Mouse (Mus musculus): ENCODE results near the gene Tspan5. TPM values are rescaled to one million over a fixed set of nuclear protein-coding genes. Genes with fewer than 3 reads are reported as not detected.

Tspan5 gene
- polyA plus RNA-seq, 1 experiment: 3.9 TPM

DNA sequence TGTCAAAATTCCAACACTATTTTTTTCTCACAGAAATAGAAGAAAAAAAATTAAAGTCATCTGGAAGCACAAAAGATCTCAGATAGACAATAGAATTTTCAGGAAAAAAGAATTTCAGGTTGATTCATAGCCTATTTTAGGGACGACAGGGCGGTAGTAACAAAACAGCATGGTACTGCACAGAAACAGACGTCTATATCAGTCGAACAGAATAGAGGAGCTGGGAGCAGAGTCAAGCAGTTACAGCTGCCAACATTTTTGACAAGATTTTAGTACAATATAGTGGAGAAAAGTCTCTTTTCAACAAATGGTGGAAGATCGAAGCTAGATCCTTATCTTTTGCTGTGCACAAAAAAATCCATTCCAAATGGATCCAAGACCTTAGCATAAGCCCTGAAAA lies 144.1 kb downstream of the Tspan5 start:
- no peak overlapping the region for H3K4me3 ChIP-seq (ENCODE audit: extremely low read depth, insufficient read depth, insufficient read length)
- no peaks in the 10 kb centered on the region; the same call in 1 of the 2 replicates for H3K4me1 ChIP-seq (ENCODE audit: control insufficient read depth, insufficient read depth, insufficient read length)
- H3K27ac ChIP-seq (ENCODE audit: insufficient read depth, low read length): no peak overlapping the region
- no peaks in the 10 kb centered on the region for H3K27me3 ChIP-seq (ENCODE audit: control insufficient read depth, insufficient read depth, low read length)
- no peaks in the 10 kb centered on the region for H3K36me3 ChIP-seq (ENCODE audit: control insufficient read depth, insufficient read depth, low read length)
- TF ChIP-seq CTCF (IDR thresholded peaks at IDR 0.05; ENCODE audit: extremely low read depth, insufficient read depth, insufficient read length, insufficient replicate concordance) (no peak), POLR2A (IDR thresholded peaks at IDR 0.05; ENCODE audit: low read depth, low read length) (no peak)
- WGBS: 91% methylated on average over 5 of the region's 5 CpGs
- no peak for DNase-seq (ENCODE audit: low read depth in 1 of 2, low spot score in 2 of 2)

DNA sequence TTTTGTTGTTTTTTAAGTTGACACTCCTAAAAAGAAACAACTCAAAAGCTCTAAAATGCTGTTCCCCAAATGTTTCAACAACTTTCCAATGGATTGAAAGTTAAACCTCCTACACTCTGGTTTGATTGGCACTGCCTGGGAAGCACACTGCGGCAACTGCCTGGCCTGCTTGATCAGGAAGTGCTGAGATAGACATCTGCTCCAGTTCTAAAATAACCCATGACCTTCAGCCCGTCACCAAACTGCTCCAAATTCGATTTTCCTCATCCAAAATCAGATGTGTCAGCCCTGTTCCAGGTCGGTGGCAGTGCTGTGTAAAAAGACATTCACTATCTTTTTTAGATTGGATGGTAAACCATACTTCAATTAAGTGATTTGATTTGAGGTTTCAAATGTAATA lies 147.2 kb downstream of the Tspan5 start:
- H3K27ac ChIP-seq (ENCODE audit: insufficient read depth, low read length): no peak overlapping the region
- TF ChIP-seq CTCF (IDR thresholded peaks at IDR 0.05; ENCODE audit: extremely low read depth, insufficient read depth, insufficient read length, insufficient replicate concordance) (no peak), POLR2A (IDR thresholded peaks at IDR 0.05; ENCODE audit: low read depth, low read length) (no peak)
- DNase-seq (ENCODE audit: low read depth in 1 of 2, low spot score in 2 of 2): no peak
- no peak overlapping the region for H3K4me3 ChIP-seq (ENCODE audit: extremely low read depth, insufficient read depth, insufficient read length)
- H3K4me1 ChIP-seq (ENCODE audit: control insufficient read depth, insufficient read depth, insufficient read length): no peaks in the 10 kb centered on the region; the same call in 1 of the 2 replicates
- H3K36me3 ChIP-seq (ENCODE audit: control insufficient read depth, insufficient read depth, low read length): no peaks in the 10 kb centered on the region
- H3K27me3 ChIP-seq (ENCODE audit: control insufficient read depth, insufficient read depth, low read length): no peaks in the 10 kb centered on the region
- WGBS: 49% methylated on average over 4 of the region's 4 CpGs

DNA sequence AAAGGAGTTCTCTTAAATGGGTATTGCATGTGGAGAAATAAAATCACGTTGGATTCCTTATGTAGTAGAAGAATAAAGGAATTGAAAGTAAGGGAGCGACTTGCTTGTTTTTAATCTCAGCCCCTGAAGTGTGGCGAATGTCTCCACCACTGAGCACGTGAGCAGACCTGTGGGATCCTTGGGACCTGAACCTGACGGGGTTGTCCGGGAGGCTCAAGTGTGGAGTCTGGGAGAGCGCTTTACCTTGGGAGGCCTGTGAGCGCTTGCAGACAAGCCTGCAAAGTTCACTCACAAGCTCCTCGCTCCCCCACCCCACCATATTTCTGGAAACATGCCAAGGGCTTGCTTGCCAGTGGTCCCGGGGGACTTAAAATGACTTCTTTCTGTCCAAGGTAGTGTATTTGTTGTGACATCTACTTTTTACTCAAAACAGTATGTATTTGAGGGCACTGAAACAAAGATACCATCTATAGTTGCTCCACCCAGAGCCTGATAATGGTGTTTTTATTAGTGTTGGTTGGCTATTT lies 147.8 kb downstream of the Tspan5 start:
- H3K4me3 ChIP-seq (ENCODE audit: extremely low read depth, insufficient read depth, insufficient read length): no peak overlapping the region
- no peaks in the 10 kb centered on the region; the same call in 1 of the 2 replicates for H3K4me1 ChIP-seq (ENCODE audit: control insufficient read depth, insufficient read depth, insufficient read length)
- TF ChIP-seq CTCF (IDR thresholded peaks at IDR 0.05; ENCODE audit: extremely low read depth, insufficient read depth, insufficient read length, insufficient replicate concordance) (no peak), POLR2A (IDR thresholded peaks at IDR 0.05; ENCODE audit: low read depth, low read length) (no peak)
- H3K27ac ChIP-seq (ENCODE audit: insufficient read depth, low read length): no peak overlapping the region
- no peaks in the 10 kb centered on the region for H3K27me3 ChIP-seq (ENCODE audit: control insufficient read depth, insufficient read depth, low read length)
- DNase-seq (ENCODE audit: low read depth in 1 of 2, low spot score in 2 of 2): no peak
- WGBS: 73% methylated on average over 10 of the region's 10 CpGs
- no peaks in the 10 kb centered on the region for H3K36me3 ChIP-seq (ENCODE audit: control insufficient read depth, insufficient read depth, low read length)

DNA sequence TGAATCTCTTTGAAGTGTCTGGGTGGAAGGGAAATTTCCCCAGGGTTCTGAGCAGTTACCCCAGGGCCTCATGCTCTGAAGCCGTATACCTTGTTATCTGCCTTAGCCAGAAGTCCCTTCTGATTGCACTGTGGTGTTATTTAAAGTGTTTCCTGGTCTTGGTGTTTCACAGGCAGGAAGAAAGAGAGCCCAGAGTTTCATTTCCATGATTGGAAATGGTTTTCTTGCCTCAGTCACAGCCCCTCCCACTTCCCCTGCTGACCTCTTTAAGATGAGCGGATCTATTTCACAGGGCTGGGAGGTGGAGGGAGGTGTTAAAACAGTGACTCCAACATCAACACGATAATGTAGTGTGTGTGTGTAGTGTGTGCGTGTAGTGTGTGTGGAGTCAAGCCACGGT lies 151.5 kb downstream of the Tspan5 start:
- no peak overlapping the region for H3K4me3 ChIP-seq (ENCODE audit: extremely low read depth, insufficient read depth, insufficient read length)
- WGBS: 48% methylated on average over 5 of the region's 5 CpGs
- H3K4me1 ChIP-seq (ENCODE audit: control insufficient read depth, insufficient read depth, insufficient read length): no peaks in the 10 kb centered on the region; the same call in 1 of the 2 replicates
- no peak overlapping the region for H3K27ac ChIP-seq (ENCODE audit: insufficient read depth, low read length)
- no peaks in the 10 kb centered on the region for H3K27me3 ChIP-seq (ENCODE audit: control insufficient read depth, insufficient read depth, low read length)
- peaks cover 5% of the 10 kb centered on the region for H3K36me3 ChIP-seq (ENCODE audit: control insufficient read depth, insufficient read depth, low read length)
- no peak for DNase-seq (ENCODE audit: low read depth in 1 of 2, low spot score in 2 of 2)
- TF ChIP-seq CTCF (IDR thresholded peaks at IDR 0.05; ENCODE audit: extremely low read depth, insufficient read depth, insufficient read length, insufficient replicate concordance): no peak
- TF ChIP-seq POLR2A (IDR thresholded peaks at IDR 0.05; ENCODE audit: low read depth, low read length): no peak

- 94% methylated on average over 11 of the region's 11 CpGs for WGBS
- TF ChIP-seq POLR2A (IDR thresholded peaks at IDR 0.05; ENCODE audit: low read depth, low read length): no peak
- no peak for TF ChIP-seq CTCF (IDR thresholded peaks at IDR 0.05; ENCODE audit: extremely low read depth, insufficient read depth, insufficient read length, insufficient replicate concordance)
- no peak for DNase-seq (ENCODE audit: low read depth in 1 of 2, low spot score in 2 of 2)
- H3K4me1 ChIP-seq (ENCODE audit: control insufficient read depth, insufficient read depth, insufficient read length): no peaks in the 10 kb centered on the region
- H3K27me3 ChIP-seq (ENCODE audit: control insufficient read depth, insufficient read depth, low read length): no peaks in the 10 kb centered on the region
- no peak overlapping the region for H3K27ac ChIP-seq (ENCODE audit: insufficient read depth, low read length)
- peaks cover 8% of the 10 kb centered on the region for H3K36me3 ChIP-seq (ENCODE audit: control insufficient read depth, insufficient read depth, low read length)
- no peak overlapping the region for H3K4me3 ChIP-seq (ENCODE audit: extremely low read depth, insufficient read depth, insufficient read length)
These were observed 155.5 kb downstream of the Tspan5 start for GRCm38 (mm10) chr3:138897500-138897899.

GRCm38 (mm10) chr3:138898055-138898454 lies 156.1 kb downstream of the Tspan5 start:
- Histone ChIP-seq H3K27me3 (ENCODE audit: control insufficient read depth, insufficient read depth, low read length) (no peaks in the 10 kb centered on the region), H3K4me3 (ENCODE audit: extremely low read depth, insufficient read depth, insufficient read length) (no peak overlapping the region), H3K27ac (ENCODE audit: insufficient read depth, low read length) (no peak overlapping the region), H3K36me3 (ENCODE audit: control insufficient read depth, insufficient read depth, low read length) (peaks cover 11% of the 10 kb centered on the region), H3K4me1 (ENCODE audit: control insufficient read depth, insufficient read depth, insufficient read length) (no peaks in the 10 kb centered on the region)
- TF ChIP-seq CTCF (IDR thresholded peaks at IDR 0.05; ENCODE audit: extremely low read depth, insufficient read depth, insufficient read length, insufficient replicate concordance): no peak
- TF ChIP-seq POLR2A (IDR thresholded peaks at IDR 0.05; ENCODE audit: low read depth, low read length): no peak
- 95% methylated on average over 8 of the region's 8 CpGs for WGBS
- DNase-seq (ENCODE audit: low read depth in 1 of 2, low spot score in 2 of 2): no peak

GRCm38 (mm10) chr3:138900571-138901141 lies 158.7 kb downstream of the Tspan5 start:
- Histone ChIP-seq H3K27ac (ENCODE audit: insufficient read depth, low read length) (no peak overlapping the region), H3K27me3 (ENCODE audit: control insufficient read depth, insufficient read depth, low read length) (no peaks in the 10 kb centered on the region), H3K4me3 (ENCODE audit: extremely low read depth, insufficient read depth, insufficient read length) (no peak overlapping the region), H3K36me3 (ENCODE audit: control insufficient read depth, insufficient read depth, low read length) (peaks cover 11% of the 10 kb centered on the region), H3K4me1 (ENCODE audit: control insufficient read depth, insufficient read depth, insufficient read length) (no peaks in the 10 kb centered on the region)
- WGBS: 94% methylated on average over 9 of the region's 9 CpGs
- TF ChIP-seq POLR2A (IDR thresholded peaks at IDR 0.05; ENCODE audit: low read depth, low read length): no peak
- TF ChIP-seq CTCF (IDR thresholded peaks at IDR 0.05; ENCODE audit: extremely low read depth, insufficient read depth, insufficient read length, insufficient replicate concordance): no peak
- DNase-seq (ENCODE audit: low read depth in 1 of 2, low spot score in 2 of 2): no peak
